Mouse (Mus musculus) embryonic facial prominence, embryonic 13.5 days (tissue): ENCODE results near the gene D430041D05Rik. TPM values are rescaled to one million over a fixed set of nuclear protein-coding genes. Genes with fewer than 3 reads are reported as not detected.

Experiments used
- ATAC-seq: fragments of 200-750 bp; cut with Nextera tagmentation; 2 replicates; pipeline ENCODE4 v1.8.0; 2017; ENCODE audit warnings: low read depth; ENCODE audit not compliant: insufficient number of reproducible peaks, insufficient read depth, low FRiP score, low TSS enrichment
- H3K27ac ChIP-seq: fragments of 300-500 bp; sonication (generic); 2 replicates; pipeline ENCODE4 v1.5.1; 2015; ENCODE audit warnings: moderate library complexity, mild to moderate bottlenecking, inconsistent platforms
- H3K27me3 ChIP-seq: fragments of 300-500 bp; sonication (generic); 2 replicates; pipeline ENCODE4 v1.6.1; 2015; ENCODE audit warnings: mild to moderate bottlenecking, inconsistent platforms
- H3K36me3 ChIP-seq: fragments of 300-500 bp; sonication (generic); 2 replicates; pipeline ENCODE4 v1.6.1; 2015; ENCODE audit warnings: mild to moderate bottlenecking, inconsistent platforms
- H3K4me1 ChIP-seq: fragments of 300-500 bp; sonication (generic); 2 replicates; pipeline ENCODE4 v1.6.1; 2015; ENCODE audit warnings: inconsistent platforms
- H3K4me2 ChIP-seq: fragments of 300-500 bp; sonication (generic); 2 replicates; pipeline ENCODE4 v1.6.1; 2015; ENCODE audit warnings: moderate library complexity, mild to moderate bottlenecking, inconsistent platforms
- H3K4me3 ChIP-seq: fragments of 300-500 bp; sonication (generic); 2 replicates; pipeline ENCODE4 v1.5.1; 2015; ENCODE audit warnings: mild to moderate bottlenecking, inconsistent platforms
- H3K9ac ChIP-seq: fragments of 300-500 bp; sonication (generic); 2 replicates; pipeline ENCODE4 v1.6.1; 2015; ENCODE audit warnings: mild to moderate bottlenecking, inconsistent platforms
- H3K9me3 ChIP-seq: fragments of 300-500 bp; sonication (generic); 2 replicates; pipeline ENCODE4 v1.6.1; 2016; ENCODE audit warnings: inconsistent platforms
- WGBS: fragments of 180-500 bp; shearing (Covaris S2); methylation state at CpG from one replicate; pipeline ENCODE4 v1.1.7; 2015; ENCODE audit warnings: mixed read lengths; 5-methylcytosine and 5-hydroxymethylcytosine counted together
- polyA plus RNA-seq: library from polyadenylated mRNA; unstranded; fragments of >200 nt; fragmentation: Nextera tagmentation; extraction: Ambion mirVana; gene quantifications from 2 replicates; pipeline ENCODE4 v1.2.1, GENCODE M21; 2015

The D430041D05Rik gene
- polyA plus RNA-seq, 1 experiment from 2014 or later, result 0.80 TPM

DNA sequence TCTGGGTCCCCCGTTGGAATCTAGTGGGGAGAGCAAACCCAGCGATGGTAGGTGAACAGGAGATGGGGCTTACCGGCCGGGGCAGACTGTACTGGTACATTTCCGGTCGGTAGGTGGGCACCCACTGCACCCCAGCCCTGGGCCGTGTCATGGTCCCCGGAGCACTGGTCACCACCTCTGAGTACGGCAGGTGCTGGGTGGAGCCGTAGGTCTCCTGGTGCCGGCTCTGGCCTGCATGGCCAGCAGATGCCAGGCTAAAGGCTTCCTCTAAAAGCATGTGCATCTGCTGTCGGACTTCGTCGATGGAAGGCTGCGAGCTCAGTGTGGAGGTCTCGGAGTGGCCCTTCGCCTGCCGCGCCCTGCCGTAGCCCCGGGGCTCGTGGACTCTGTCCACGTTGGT lies 243.0 kb downstream of the D430041D05Rik start:
- Histone ChIP-seq H3K27ac (no peak overlapping the region), H3K4me2 (no peak overlapping the region), H3K36me3 (no peaks in the 10 kb centered on the region), H3K27me3 (no peaks in the 10 kb centered on the region), H3K4me3 (no peak overlapping the region), H3K9ac (no peak overlapping the region), H3K4me1 (0 out of 2 replicates have a peak, but pooled peaks cover 3% of the 10 kb centered on the region), H3K9me3 (no peaks in the 10 kb centered on the region)
- WGBS, result 93% methylated on average over 23 of the region's 23 CpGs
- ATAC-seq, result no peak

DNA sequence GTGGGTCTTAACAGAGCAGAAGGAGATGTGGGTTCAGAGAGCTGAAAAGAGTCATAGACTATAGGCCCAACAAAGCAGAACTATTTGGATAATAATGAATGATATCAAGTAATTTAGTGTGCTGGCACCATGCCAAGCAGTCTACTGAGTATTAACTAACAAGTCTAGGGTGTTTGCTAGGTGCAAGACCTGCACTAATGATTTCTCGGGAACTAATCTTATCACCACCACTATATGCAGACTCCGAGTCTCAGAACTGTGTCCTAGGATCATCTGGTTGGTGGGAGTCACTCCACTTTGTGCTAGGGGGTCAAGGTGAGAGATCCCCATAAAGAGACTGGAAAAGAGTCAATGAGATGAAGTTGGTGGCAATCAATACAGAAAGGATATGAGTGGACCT lies 245.2 kb downstream of the D430041D05Rik start:
- Histone ChIP-seq H3K27me3 (no peaks in the 10 kb centered on the region), H3K4me3 (no peak overlapping the region), H3K9ac (no peak overlapping the region), H3K36me3 (no peaks in the 10 kb centered on the region), H3K4me2 (no peak overlapping the region), H3K27ac (no peak overlapping the region), H3K4me1 (no peaks in the 10 kb centered on the region), H3K9me3 (no peaks in the 10 kb centered on the region)
- WGBS, result 94% methylated on average over 2 of the region's 2 CpGs
- ATAC-seq, result no peak

DNA sequence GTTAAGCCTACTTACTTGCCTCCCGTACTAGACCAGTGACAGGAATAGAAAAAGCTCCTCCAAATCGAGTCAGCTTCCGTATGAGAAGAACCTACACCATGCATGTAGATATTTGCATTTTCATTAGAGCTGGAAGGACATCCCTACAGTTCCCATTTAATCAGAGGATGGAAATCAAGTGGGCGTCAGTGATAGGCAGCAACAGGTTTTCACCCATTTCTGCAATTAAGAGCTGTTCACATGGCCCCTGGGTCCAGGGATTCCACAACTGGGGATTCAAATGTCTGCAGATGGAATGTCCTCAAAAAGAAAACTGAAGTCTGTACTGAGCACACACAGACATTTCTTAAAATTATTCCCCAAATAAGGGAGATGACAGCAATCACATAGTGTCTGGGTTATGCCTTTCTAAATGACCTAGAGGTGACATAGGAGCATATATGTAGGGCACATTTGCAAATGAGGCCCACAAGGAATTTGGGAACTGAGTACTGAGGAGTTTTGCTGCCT lies 246.8 kb downstream of the D430041D05Rik start:
- H3K27ac ChIP-seq, result no peak overlapping the region
- H3K9ac ChIP-seq, result no peak overlapping the region
- no peak overlapping the region for H3K4me2 ChIP-seq
- H3K4me3 ChIP-seq, result no peak overlapping the region
- no peaks in the 10 kb centered on the region for H3K9me3 ChIP-seq
- no peak for ATAC-seq
- no peaks in the 10 kb centered on the region for H3K27me3 ChIP-seq
- no peaks in the 10 kb centered on the region for H3K36me3 ChIP-seq
- H3K4me1 ChIP-seq, result no peaks in the 10 kb centered on the region
- 87% methylated on average over 4 of the region's 4 CpGs for WGBS

DNA sequence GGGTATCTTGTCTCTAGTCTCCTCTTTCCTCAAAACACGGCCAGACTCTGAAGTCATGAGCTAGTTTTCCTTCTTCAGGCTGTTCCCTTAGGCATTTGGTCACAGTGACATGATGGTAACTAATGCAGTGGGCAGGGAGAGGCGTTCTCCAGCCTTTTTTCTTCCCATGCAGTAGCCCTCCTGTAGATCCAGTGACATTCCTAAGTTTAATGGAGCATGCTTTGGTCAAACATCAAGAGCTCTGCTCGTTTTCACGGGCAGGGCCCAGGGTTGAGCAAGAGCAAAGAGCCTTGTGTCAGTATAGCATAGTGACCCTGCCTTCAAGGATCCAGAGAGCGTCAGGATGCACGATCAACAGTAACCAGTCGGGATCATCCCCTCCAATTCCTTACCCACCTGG lies 247.4 kb downstream of the D430041D05Rik start:
- no peak overlapping the region for H3K9ac ChIP-seq
- H3K27ac ChIP-seq, result no peak overlapping the region
- H3K36me3 ChIP-seq, result no peaks in the 10 kb centered on the region
- no peak for ATAC-seq
- no peaks in the 10 kb centered on the region for H3K27me3 ChIP-seq
- H3K4me1 ChIP-seq, result no peaks in the 10 kb centered on the region
- H3K4me2 ChIP-seq, result no peak overlapping the region
- no peaks in the 10 kb centered on the region for H3K9me3 ChIP-seq
- 78% methylated on average over 7 of the region's 7 CpGs for WGBS
- H3K4me3 ChIP-seq, result no peak overlapping the region

DNA sequence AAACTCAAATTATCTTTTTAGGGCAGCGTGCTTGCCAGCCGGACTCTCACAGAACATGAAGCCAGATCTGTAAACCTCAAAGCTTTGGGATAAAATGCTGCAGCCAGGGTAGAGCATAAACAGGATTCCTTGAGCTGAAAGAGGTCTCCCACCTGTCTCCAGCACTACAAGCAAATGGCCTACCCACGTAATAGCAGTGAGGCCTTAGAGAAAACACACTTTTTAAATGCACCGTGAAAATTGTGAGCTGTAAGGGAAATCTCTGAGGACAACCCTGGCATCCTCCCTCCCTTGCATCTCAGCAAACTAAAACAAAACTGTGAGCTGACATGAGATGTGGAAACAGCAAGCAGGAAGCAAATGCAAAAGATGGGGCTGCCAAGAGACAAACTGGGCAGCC lies 253.0 kb downstream of the D430041D05Rik start:
- Histone ChIP-seq H3K9ac (no peak overlapping the region), H3K4me3 (no peak overlapping the region), H3K4me2 (no peak overlapping the region), H3K4me1 (no peaks in the 10 kb centered on the region), H3K27ac (no peak overlapping the region; the same call in 1 of the 2 replicates), H3K36me3 (no peaks in the 10 kb centered on the region), H3K9me3 (no peaks in the 10 kb centered on the region), H3K27me3 (no peaks in the 10 kb centered on the region)
- 60% methylated on average over 4 of the region's 4 CpGs for WGBS
- ATAC-seq, result no peak

DNA sequence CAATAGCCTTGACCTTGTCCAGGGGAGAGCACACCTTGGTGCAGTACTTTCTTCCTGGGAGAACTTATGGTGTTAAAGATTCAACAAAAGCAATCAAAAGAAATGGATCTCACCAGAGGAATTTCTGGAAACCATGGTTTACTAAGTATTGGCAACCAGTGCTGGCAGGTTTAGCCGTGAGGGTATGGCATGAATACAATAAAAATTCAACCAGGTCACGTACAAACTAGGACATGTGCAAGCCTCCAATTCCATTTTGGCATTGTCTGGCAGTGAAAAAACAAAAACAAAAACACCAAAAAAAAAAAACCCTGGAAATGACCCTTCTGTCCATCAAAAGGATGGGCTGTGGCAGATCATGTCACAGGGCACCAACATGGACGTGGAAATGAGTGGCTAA lies 256.9 kb downstream of the D430041D05Rik start:
- Histone ChIP-seq H3K9me3 (no peaks in the 10 kb centered on the region), H3K4me3 (no peak overlapping the region)

DNA sequence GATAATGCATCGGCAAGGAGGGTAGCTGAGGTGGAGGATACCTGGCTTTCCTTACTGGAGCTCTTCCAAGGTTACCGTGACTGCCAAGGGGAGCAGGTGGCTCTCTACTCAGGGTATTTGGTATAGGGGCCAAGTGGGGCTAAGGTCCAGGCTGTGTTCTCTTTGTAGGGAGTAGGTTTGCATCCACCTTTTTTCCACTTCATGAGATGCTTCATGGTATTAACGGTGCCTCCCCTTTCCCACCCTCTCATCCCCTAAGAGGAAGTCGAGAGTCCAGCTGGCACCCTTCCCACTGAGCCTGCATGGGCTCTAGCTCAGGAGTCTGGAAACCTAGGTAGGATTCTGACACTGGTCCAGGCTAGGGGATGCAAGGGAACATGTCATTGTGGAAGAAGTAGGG lies 257.5 kb downstream of the D430041D05Rik start:
- H3K4me1 ChIP-seq, result no peaks in the 10 kb centered on the region
- no peak for ATAC-seq
- H3K9ac ChIP-seq, result no peak overlapping the region
- H3K9me3 ChIP-seq, result no peaks in the 10 kb centered on the region
- no peak overlapping the region for H3K4me3 ChIP-seq
- no peaks in the 10 kb centered on the region for H3K36me3 ChIP-seq
- WGBS, result 86% methylated on average over 4 of the region's 4 CpGs
- no peak overlapping the region for H3K27ac ChIP-seq
- H3K27me3 ChIP-seq, result no peaks in the 10 kb centered on the region
- no peak overlapping the region for H3K4me2 ChIP-seq

More for the DNA sequence above, 256.9 kb downstream of the D430041D05Rik start:
- no peak overlapping the region for H3K4me2 ChIP-seq
- no peaks in the 10 kb centered on the region for H3K27me3 ChIP-seq
- 80% methylated on average over 3 of the region's 3 CpGs for WGBS
- H3K27ac ChIP-seq, result no peak overlapping the region
- H3K4me1 ChIP-seq, result no peaks in the 10 kb centered on the region
- ATAC-seq, result no peak
- no peak overlapping the region for H3K9ac ChIP-seq
- H3K36me3 ChIP-seq, result no peaks in the 10 kb centered on the region

DNA sequence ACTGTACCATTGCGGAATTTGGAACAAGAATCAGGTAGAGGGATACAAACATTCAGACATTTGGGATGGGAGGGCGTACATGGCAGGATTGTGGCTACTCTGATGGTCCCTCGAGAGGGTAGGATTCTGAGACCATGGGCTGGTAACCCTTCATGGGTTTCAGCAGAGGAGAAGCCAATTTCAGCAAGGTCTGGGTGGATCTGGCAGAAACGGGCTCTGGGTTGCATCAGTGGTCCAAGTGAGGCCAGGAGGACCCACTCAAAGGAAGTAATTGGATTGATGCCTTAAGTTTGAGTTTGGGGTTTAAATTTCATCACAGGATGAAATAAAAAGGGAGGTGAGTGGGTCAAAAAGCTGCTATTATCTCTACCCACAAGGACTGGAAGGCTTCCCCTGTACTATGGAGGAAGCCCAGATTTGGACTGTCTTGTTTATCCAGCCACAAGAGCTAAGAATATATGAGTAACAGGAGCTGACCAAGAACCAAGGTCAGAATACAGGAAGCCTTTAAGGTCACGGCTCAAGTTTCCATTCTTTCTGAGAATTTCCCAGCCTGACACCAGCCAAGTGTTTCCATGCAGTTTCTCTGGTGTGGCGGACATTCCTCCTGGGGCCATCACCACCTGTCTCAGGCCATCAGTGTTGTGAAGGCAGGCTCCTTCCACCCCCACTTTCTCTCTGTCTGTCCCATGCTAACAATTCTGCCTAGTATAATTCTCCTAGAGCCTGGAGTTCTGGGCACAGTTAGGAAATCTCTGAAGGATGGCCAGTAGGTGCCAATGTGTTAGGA lies 260.0 kb downstream of the D430041D05Rik start:
- Histone ChIP-seq H3K9ac (no peak overlapping the region), H3K4me1 (no peaks in the 10 kb centered on the region), H3K4me3 (no peak overlapping the region), H3K36me3 (no peaks in the 10 kb centered on the region), H3K9me3 (no peaks in the 10 kb centered on the region), H3K4me2 (no peak overlapping the region), H3K27ac (no peak overlapping the region), H3K27me3 (no peaks in the 10 kb centered on the region)
- 71% methylated on average over 6 of the region's 6 CpGs for WGBS
- ATAC-seq, result no peak

DNA sequence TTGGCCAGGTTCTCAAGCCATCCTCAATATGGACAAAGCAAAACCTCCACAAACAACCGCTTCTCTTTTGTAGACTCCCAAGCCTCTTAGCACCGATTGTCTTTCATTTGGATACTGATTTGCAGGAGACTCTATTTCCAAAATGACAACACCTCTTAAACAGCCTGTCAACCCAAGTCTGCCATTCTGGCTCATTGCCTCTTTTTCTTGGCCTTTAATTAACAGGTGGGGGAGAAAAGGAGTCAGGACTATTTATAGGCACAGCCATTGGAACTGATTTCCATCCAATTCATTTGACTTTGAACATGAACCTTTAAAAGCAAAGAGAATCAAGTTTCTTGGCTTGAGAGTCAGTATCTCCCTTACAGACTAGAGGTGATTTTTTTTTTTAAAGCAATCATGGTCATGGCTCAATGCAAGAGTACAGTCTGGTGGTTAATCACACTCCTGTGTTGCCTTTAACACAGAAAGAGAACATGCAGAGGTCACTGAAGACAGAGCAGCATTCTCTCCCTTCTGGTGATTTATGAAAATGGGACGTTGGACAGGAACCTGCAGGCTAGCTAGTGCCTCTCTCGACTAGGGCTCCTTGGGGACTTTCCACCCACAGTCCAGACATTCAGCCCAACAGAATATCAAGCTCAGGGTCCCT lies 262.8 kb downstream of the D430041D05Rik start:
- no peak for ATAC-seq
- Histone ChIP-seq H3K4me3 (no peak overlapping the region), H3K36me3 (no peaks in the 10 kb centered on the region), H3K9ac (no peak overlapping the region), H3K4me1 (no peaks in the 10 kb centered on the region), H3K27me3 (no peaks in the 10 kb centered on the region), H3K4me2 (no peak overlapping the region), H3K9me3 (no peaks in the 10 kb centered on the region), H3K27ac (no peak overlapping the region)
- WGBS, result 72% methylated on average over 4 of the region's 4 CpGs

DNA sequence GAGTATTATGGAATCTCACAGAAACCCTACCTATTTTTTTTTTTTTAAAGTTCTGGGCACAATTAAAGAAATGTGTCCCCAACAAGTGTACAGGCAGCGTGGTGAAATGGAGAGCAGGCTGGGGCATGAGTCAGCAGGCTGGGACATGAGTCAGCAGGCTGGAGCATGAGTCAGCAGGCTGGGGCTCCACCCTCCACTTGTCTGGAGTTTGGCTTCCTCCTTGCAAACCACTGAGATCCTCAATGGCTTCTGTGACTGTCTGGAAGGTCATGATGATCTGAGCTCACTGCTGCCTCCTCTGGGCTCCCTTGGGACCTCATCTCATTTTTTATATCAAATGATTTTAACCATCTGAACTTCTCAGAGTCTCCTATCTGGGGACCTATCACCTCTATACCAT lies 264.8 kb downstream of the D430041D05Rik start:
- H3K4me1 ChIP-seq, result no peaks in the 10 kb centered on the region
- no peak overlapping the region for H3K27ac ChIP-seq
- H3K9me3 ChIP-seq, result no peaks in the 10 kb centered on the region
- H3K4me3 ChIP-seq, result no peak overlapping the region
- no peaks in the 10 kb centered on the region for H3K36me3 ChIP-seq
- no peak overlapping the region for H3K9ac ChIP-seq
- no peak for ATAC-seq
- 63% methylated on average over 1 of the region's 1 CpGs for WGBS
- H3K4me2 ChIP-seq, result no peak overlapping the region
- H3K27me3 ChIP-seq, result no peaks in the 10 kb centered on the region

DNA sequence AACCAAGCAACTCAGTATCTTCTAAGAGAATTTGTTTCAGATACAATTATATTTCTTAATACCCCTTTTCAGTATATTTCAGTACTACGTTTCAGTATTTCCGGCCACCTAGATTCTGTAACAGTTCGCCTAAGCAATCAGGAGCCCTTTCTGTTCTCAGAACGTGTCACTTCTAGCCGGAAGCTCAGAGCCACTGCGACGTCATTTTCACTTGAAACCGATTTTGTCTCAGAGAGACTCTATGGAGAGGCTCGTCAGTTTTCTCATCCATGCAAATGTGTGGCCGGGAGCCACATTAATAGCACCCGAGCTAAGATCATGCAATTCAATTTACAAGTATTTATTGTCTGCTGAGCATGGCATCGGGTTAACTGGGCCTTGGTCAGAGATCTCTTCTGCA lies 266.8 kb downstream of the D430041D05Rik start:
- Histone ChIP-seq H3K9me3 (peaks cover under 1% of the 10 kb centered on the region; the same call in 1 of the 2 replicates), H3K9ac (no peak overlapping the region), H3K4me3 (no peak overlapping the region), H3K27ac (no peak overlapping the region), H3K4me2 (no peak overlapping the region), H3K27me3 (no peaks in the 10 kb centered on the region), H3K36me3 (no peaks in the 10 kb centered on the region), H3K4me1 (no peaks in the 10 kb centered on the region)
- no peak for ATAC-seq
- 89% methylated on average over 12 of the region's 12 CpGs for WGBS

DNA sequence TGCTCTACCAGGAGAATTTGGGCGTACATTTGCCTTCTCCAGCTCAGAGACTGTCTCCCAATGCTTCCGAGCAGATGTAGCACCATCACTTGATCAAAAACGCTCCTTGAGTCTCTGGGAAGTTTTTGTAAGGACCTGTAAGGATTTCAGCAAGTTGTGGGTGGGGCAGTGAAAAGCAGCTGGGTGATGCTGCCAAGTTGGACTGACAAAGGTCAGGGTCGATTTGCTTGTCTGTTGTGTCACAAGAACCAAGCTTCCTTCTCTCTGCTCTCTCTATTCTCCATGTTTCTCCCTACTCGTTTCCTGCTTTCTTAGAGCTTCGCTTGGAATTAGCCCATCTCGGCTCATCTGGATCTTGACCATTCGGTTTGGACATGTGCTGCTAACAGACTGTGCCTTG lies 268.7 kb downstream of the D430041D05Rik start:
- Histone ChIP-seq H3K27ac (no peak overlapping the region), H3K27me3 (no peaks in the 10 kb centered on the region), H3K9ac (no peak overlapping the region), H3K9me3 (peaks cover 2% of the 10 kb centered on the region; the same call in 1 of the 2 replicates), H3K36me3 (no peaks in the 10 kb centered on the region), H3K4me1 (no peaks in the 10 kb centered on the region), H3K4me3 (no peak overlapping the region), H3K4me2 (no peak overlapping the region)
- 86% methylated on average over 8 of the region's 8 CpGs for WGBS
- ATAC-seq, result no peak
